Mouse (Mus musculus) erythroblast, adult 5-6 weeks (primary cell): ENCODE data around the gene Nle1. TPM values are rescaled to one million over a fixed set of nuclear protein-coding genes. Genes with fewer than 3 reads are reported as not detected.

ENCODE experiments used
- ATAC-seq: replicated peaks from 2 replicates; pipeline ENCODE4 v1.8.0; 2016; ENCODE audit warnings: moderate number of reproducible peaks, mild to moderate bottlenecking, moderate TSS enrichment, inconsistent platforms; ENCODE audit not compliant: poor library complexity, low FRiP score, severe bottlenecking
- total RNA-seq, 2 experiments: library from RNA; stranded (forward) in 1 of 2; stranded (reverse) in 1 of 2; fragments of 150-400 nt in 1 of 2; fragments of 200-764, 138-1000 nt in 1 of 2; gene quantifications; 2 replicates each; pipeline versions ENCODE4 v1.2.3 to v1.2.4; 2015 to 2017; ENCODE audit warnings: low replicate concordance in 2 of 2

The Nle1 gene
- total RNA-seq, 2 experiments from 2014 or later: 5.8 to 6.5 TPM

GRCm38 (mm10) chr11:82874924-82875323 lies 33.3 kb downstream of the Nle1 start:
- peak; percentile 30; the same call in 1 of the 2 replicates for ATAC-seq

GRCm38 (mm10) chr11:82871031-82871446 lies 37.2 kb downstream of the Nle1 start, which contains the start of gene Rffl:
Gene Rffl, minus strand, starts transcription at chr11:82871210.
- ATAC-seq: peak; percentile 79

GRCm38 (mm10) chr11:82870173-82871030 lies 37.8 kb downstream of the Nle1 start:
- ATAC-seq: peak; percentile 68

- no peak; the same call in 1 of the 2 replicates for ATAC-seq
Measured at GRCm38 (mm10) chr11:82869506-82870172, 38.6 kb downstream of the Nle1 start.

- ATAC-seq: no peak
Measured at GRCm38 (mm10) chr11:82867956-82868355, 40.3 kb downstream of the Nle1 start.

GRCm38 (mm10) chr11:82866850-82867564 lies 41.2 kb downstream of the Nle1 start:
- ATAC-seq: no peak

GRCm38 (mm10) chr11:82865957-82866356 lies 42.3 kb downstream of the Nle1 start:
- no peak for ATAC-seq

- peak; percentile 75 for ATAC-seq
Measured at GRCm38 (mm10) chr11:82863488-82863931, 44.7 kb downstream of the Nle1 start.

- no peak for ATAC-seq
Measured at GRCm38 (mm10) chr11:82863059-82863458, 45.2 kb downstream of the Nle1 start.

GRCm38 (mm10) chr11:82862638-82863037 lies 45.6 kb downstream of the Nle1 start:
- ATAC-seq: peak; percentile 66; the same call in 1 of the 2 replicates

GRCm38 (mm10) chr11:82861558-82861957 lies 46.7 kb downstream of the Nle1 start:
- ATAC-seq: no peak

GRCm38 (mm10) chr11:82860759-82861158 lies 47.5 kb downstream of the Nle1 start:
- no peak for ATAC-seq

GRCm38 (mm10) chr11:82857307-82857848 lies 50.8 kb downstream of the Nle1 start:
- ATAC-seq: no peak

GRCm38 (mm10) chr11:82856032-82856431 lies 52.2 kb downstream of the Nle1 start:
- ATAC-seq: no peak

GRCm38 (mm10) chr11:82855327-82855973 lies 52.8 kb downstream of the Nle1 start:
- peak; percentile 97 for ATAC-seq

- no peak for ATAC-seq
Measured at GRCm38 (mm10) chr11:82854111-82854510, 54.1 kb downstream of the Nle1 start.

GRCm38 (mm10) chr11:82852958-82853357 lies 55.3 kb downstream of the Nle1 start:
- no peak for ATAC-seq

GRCm38 (mm10) chr11:82852540-82852939 lies 55.7 kb downstream of the Nle1 start:
- no peak for ATAC-seq

GRCm38 (mm10) chr11:82852115-82852514 lies 56.1 kb downstream of the Nle1 start:
- ATAC-seq: no peak
